Mouse (Mus musculus): ENCODE data around the gene 4930572O03Rik.
"Not testable (repeated sequence)": the region's sequence is repeated elsewhere in the genome, so short reads cannot be mapped to it uniquely, and the experiment has no call there.

The 4930572O03Rik gene

DNA sequence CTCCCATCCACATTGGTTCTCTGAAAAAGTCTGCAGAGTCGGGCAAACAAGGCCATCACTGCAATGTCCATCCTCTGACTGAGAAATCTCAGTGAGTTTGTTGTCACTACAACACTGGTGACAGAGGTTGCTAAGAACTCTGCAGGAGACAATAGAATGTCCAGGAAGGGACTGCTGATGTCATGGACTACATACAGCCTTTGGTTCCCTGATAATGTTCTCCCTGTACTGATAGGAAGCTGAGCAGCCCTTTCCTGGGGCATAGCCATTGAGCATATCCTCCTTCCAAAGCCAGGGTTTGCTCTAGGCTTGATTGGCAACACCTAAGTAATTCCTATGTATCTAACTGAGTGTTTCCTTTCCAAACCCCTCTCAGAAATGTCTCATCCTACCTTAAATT lies at the start of gene 4930572O03Rik:
4930572O03Rik (minus strand) TSS at position 101 of the 400 bp plus-strand sequence.
- not testable (repeated sequence) for DNase-seq (ENCODE audit: low read depth, low spot score)

DNA sequence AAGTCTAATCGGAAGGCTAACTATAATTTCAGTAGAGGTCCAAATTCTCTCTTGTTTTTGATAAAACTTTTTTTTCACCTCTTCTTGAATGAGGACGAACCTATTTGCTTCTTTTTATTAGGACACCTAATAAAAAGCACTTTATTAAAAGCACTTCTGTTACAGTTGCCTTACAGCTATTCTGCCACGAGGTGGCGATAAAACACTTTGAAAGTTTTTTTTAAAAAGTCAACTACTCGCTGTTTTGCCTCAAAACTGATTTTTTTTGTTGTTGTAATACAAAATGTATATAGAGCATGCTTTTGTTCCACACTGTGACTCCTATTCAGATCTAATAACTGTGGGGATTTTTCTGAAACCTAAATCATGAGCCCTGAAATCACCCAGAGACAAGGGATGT lies 46.0 kb upstream of the 4930572O03Rik start:
- not testable (repeated sequence) for DNase-seq (ENCODE audit: low read depth, low spot score)

DNA sequence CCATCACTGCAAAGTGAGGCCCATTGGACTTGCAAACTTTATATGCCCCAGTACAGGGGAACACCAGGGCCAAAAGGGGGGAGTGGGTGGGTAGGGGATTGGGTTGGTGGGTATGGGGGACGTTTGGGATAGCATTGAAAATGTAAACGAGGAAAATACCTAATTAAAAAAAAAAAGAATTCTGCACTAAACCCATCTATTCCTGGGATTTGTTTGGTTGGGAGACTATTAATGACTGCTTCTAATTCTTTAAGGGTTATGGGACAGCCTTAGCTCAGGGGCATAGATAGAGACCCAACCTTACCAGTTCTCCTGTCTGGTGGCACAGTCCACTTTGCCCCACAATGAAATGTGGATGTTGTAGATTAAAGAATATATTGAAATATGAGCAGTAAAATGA lies 40.9 kb upstream of the 4930572O03Rik start:
- not testable (repeated sequence) for DNase-seq (ENCODE audit: low read depth, low spot score)

DNA sequence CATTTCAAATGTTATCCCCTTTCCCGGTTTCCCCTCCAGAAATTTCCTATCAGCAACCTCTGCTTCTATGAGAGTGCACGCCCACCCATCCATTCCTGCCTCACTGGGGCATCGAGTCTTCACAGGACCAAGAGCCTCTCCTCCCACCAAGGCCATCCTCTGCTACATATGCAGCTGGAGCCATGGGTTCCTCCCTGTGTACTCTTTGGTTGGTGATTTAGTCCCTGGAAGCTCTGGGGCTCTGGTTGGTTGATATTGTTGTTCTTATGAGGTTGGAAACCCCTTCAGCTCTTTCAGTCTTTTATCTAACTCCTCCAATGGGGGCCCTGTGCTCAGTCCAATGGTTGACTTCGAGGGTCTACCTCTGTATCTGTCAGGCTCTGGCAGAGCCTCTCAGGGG lies 35.0 kb upstream of the 4930572O03Rik start:
- not testable (repeated sequence) for DNase-seq (ENCODE audit: low read depth, low spot score)

DNA sequence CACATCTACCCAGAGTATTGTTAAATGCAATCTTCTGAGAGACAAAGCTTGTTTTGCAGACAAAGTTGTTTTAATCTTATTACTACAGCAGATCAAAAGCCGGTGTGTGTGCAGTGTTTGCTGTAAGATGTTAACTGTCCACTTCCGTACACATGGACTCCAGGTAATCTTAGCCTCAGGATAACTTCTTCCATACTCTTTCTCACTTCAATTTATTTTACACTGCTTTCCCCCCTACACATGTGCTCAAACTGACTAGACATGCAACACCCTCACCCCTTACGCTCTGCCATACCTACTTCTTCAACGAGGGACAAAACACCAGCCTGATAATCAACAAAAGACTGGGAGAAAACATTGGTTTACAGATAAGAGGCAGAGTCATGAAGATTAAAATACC lies 34.0 kb upstream of the 4930572O03Rik start:
- DNase-seq (ENCODE audit: low read depth, low spot score), result peak; percentile 13

DNA sequence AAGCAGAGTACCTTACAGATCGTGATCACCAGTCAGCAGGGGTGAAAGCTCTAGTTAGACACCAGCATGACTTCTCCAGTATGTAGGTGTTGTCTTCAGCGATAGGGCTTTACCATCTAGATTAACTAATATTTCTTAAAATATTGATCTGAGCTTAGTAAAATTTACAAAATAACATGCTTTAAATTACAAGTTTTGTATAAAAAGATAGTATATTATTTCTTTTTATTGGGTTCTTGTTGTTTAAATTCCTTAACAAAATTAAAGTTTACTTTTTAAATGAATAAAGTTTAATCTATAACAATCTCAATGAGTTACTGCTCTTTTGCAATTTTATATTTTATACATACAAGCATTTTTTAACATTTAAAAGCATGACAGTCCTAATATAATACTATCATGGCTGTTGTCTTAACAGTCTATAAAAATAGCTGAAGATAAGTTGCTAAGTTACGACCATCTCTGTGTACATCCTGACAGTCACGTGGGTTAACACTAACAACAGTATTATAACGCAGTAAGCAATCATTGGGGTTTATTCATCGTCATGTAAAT lies 32.9 kb upstream of the 4930572O03Rik start:
- not testable (repeated sequence) for DNase-seq (ENCODE audit: low read depth, low spot score)

DNA sequence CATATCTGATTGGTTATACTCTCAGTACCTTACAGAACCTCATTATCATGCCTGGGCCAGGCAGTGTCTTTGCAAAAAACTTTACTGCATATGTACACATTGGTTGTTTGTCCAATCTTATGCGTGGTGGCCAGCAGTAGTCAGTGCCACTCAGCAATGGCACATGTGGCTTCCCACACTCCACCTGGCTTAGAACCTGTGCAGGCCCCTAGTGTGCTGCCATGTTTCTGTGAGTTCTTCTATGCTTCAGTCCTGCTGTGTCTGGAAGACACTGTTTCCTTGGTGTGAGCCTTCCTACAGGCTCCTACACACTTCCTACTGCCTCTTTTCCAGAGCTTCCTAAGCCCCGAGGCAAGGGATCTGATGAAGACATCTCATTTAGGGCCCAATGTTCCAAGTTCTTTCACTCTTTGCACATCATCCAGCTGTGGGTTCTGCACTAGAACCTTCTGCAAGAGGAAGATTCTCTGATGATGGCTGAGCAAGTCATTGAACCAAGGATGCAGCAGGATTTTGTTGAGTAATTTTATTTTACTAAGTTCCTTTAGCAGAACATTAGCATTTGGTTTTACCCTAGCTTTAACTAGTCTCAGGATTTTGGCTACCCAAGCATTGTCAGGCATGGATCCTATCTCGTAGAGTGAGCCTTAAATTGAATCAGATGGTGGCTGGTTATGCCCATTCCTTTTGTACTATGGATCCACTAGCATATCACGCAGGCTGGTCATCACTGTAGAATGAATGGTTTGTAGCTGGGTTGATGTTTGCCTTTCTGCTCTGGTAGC lies 32.2 kb upstream of the 4930572O03Rik start:
- DNase-seq (ENCODE audit: low read depth, low spot score), result not testable (repeated sequence)

DNA sequence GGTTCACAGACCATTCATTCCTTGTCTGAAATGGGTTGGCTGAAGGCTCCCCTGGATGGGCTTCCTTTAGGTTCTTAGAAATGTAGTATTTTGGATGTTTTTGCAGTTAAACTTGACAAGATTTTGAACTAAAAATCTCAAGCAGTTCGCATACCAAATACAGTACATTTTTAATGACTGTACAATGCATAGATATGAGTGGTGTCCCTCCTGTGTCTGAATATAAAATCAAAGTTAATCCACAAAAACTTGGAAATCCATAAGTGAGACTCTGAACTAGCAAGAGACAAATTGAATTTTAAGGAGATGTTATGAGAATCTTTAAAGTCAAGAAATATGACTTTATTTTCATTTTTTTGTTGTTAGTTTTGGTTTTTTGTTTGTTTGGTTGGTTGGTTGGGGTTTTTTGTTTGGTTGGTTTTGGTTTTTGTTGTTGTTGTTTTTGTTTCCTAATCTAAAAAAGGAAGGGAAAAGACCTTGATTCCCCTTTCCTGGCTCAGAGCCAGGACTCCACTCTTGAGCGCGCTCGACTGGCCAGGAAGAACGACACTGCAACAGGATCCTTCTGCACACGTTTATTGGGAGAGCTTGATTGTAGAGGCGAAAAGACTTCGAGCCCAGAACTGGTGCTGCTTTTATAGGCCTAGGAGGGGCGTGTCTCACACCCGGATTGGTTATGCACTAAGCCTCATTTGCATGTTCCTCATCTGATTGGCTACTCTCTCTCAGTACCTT lies 24.6 kb upstream of the 4930572O03Rik start:
- DNase-seq (ENCODE audit: low read depth, low spot score), result not testable (repeated sequence)

DNA sequence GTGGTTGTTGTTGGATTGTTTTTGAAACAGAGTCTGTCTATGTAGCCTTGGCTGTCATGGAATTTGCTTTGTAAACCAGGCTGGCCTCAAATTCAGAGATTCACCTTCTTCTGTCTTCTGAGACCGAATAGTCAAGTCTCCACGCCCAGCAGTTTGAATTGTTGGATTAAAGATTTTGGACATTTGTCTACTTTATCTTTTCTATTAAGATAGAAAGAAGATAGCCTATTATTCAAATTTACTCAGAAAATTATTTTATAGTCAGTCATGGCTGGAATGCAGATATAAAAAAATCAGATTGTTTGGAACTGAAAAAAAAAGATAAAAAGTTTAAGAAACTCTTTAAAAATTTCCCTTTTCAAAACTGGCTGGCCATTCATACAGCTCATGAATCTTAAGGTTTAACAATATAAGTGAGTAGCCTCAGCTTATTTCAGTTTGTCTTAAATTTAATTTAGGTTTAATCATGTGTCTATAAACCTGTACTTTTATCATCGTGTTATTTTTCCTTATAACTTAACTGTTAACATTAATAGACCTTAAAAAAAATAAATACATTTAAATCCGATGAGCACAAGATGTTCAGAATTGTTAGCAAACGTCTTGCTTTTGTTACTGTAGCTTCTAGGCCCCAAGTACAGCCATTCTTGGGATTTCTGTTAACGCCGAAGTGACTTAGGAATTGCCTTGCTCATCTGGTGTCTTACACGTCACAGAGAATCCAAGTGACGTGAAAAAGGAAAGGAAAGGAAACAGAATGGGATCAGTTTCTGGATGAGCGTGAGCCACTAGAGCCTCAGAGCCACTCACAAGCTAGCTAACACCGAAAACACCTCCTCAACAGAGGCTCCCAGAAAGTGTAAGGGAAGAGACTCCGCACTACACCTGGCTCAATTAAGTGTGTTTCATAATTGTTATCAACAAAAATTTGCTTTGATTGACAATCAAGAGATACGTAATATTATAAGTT lies 23.4 kb upstream of the 4930572O03Rik start:
- not testable (repeated sequence) for DNase-seq (ENCODE audit: low read depth, low spot score)

DNA sequence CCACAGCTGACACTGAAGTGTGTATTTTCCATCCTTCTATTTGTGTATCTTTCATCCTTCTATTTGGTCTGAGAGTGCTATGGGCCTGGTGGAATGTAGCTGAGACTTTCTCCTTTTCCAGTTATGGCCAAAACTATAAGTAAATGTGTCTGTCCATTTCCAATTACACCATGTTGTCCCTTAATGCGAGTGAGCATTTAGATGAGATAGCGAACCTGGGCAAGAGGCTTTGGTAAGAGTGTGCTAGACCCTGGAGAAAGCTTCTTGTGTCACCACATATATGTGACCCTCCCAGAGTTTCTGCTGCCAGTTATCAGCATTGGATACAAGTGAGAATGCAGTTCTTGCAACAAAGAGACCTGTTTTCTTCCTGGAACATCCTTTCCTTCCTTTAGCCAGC lies 22.0 kb upstream of the 4930572O03Rik start:
- DNase-seq (ENCODE audit: low read depth, low spot score), result not testable (repeated sequence)

DNA sequence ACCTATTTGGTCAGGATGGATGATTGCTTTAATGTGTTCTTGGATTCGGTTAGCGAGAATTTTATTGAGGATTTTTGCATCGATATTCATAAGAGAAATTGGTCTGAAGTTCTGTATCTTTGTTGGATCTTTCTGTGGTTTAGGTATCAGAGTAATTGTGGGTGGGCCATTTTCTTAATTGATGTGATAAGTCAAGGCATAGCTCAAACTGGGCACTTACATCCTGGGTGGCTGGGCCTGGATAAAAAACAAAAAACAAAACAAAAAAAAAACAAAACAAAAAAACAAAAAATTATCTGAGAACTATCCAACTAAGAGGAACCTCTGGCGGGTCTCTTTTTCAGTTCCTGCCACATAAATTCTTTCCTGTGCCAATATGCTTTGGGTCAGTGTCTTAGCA lies 20.9 kb upstream of the 4930572O03Rik start:
- not testable (repeated sequence) for DNase-seq (ENCODE audit: low read depth, low spot score)

DNA sequence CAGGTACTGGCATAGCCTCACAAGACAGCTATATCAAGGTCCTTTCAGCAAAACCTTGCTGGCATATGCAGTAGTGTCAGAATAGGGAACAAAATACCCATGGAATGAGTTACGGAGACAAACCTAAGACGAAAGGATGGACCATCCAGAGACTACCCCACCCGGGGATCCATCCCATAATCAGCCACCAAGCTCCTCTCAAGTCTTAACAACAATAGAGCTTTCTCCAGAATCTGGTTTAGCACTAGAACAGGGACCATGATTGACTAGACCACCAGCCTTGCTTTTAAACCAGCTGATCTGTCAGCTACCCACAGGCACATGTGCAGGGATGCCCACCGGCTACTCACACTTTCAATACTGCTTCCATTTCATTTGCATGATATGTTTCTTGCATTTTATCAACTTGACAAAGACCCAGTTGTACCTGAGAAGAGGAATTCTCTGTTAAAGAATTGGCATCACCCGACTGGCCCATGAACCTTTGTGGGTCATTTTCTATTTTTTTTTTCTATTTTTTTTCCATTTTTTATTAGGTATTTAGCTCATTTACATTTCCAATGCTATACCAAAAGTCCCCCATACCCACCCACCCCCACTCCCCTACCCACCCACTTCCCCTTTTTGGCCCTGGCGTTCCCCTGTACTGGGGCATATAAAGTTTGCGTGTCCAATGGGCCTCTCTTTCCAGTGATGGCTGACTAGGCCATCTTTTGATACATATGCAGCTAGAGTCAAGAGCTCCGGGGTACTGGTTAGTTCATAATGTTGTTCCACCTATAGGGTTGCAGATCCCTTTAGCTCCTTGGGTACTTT lies 17.8 kb upstream of the 4930572O03Rik start:
- not testable (repeated sequence) for DNase-seq (ENCODE audit: low read depth, low spot score)

DNA sequence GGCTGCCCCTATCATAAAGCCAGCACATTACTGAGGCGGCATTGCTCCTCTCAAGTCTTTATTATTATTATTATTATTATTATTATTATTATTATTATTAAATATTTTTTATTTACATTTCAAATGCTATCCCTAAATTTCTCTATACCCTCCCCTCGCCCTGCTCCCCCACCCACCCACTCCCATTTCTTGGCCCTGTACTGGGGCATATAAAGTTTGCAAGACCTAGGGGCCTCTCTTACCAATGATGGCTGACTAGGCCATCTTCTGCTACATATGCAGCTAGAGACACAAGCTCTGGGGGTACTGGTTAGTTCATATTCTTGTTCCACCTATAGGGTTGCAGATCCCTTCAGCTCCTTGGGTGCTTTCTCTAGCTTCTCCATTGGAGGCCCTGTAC lies 17.1 kb upstream of the 4930572O03Rik start:
- DNase-seq (ENCODE audit: low read depth, low spot score), result not testable (repeated sequence)

DNA sequence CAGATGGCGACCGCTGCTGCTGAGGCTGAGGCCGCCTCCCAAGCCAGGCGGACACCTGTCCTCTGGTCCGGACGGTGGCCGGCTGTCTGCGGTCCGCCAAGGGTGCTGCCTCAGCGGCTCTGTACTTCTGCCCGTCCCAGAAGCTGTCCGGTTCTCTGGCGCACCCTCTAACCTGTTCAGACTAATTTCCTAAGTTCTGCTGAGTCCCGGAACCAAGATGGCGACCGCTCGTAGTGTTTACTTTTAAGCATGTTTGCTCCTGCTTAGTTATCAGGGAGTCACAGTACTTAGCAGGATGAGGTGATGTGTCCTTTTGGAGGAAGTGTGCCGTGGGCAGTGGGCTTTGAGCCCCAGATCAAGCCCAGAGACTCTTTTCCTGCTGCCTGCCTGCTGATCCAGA lies 13.9 kb upstream of the 4930572O03Rik start:
- DNase-seq (ENCODE audit: low read depth, low spot score), result peak; percentile 53

DNA sequence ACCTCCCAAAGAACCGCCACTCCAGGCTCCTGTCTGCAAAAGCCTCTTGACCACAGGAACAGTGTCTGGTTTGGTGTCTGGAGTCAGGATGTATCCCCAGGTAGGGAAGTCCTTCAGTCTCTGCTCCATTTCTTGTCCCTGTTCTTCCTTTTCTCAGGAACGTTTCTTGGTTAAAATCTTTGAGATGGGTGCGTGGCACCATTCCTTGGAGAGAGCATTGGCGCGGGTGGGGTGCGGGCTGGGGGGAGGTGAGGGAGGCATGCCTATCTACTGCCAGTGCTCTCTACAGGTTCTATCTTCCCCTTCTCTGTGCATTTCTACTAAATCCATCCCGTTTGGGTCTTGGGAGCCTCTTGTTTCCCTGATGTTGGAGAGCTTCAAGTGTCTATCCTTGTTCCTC lies 7.0 kb upstream of the 4930572O03Rik start:
- DNase-seq (ENCODE audit: low read depth, low spot score), result not testable (repeated sequence)

DNA sequence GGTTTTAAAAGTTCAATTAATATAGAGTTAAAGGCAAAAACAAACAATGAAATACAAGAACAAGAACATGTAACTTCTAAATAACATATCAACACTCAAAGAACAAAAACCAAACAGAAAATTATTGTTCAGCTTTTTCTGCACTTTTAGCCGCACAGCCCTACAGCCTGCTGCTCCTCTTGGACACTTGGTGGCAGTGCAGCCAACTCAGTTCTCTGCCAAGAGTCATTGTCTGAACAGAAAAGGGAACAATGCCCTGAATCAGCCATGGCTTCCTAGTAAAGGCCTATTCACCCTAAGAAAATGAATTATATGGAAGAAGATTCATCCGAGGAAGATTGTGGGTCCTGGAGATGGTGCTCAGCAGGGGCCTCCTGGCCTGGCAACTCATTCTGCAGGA lies 4.5 kb downstream of the 4930572O03Rik start:
- DNase-seq (ENCODE audit: low read depth, low spot score), result not testable (repeated sequence)

DNA sequence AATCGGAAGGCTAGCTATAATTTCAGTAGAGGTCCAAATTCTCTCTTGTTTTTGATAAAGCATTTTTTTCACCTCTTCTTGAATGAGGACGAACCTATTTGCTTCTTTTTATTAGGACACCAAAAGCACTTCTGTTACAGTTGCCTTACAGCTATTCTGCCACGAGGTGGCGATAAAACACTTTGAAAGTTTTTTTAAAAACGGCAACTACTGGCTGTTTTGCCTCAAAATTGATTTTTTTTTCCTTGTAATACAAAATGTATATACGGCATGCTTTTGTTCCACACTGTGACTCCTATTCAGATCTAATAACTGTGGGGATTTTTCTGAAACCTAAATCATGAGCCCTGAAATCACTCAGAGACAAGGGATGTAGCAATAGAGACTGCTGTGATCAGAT lies 11.2 kb downstream of the 4930572O03Rik start:
- not testable (repeated sequence) for DNase-seq (ENCODE audit: low read depth, low spot score)

DNA sequence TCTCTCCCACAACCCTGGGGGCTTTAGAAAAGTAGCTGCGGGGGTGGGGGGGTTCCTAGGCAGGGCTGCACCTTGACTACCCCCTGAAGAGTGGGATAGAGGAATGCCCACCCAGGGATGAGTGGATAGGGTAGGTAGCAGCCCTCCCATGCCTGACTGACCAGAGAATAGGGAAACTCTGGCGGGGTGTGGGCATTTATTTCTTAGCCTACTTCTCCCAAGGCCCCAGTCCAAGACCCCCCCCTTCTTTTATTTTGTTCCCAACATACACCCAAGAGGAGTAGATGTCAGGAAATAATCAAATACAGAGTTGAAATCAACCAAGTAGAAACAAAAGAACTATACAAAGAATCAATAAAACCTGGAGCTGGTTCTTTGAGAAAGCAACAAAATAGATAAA lies 19.2 kb downstream of the 4930572O03Rik start:
- DNase-seq (ENCODE audit: low read depth, low spot score), result not testable (repeated sequence)

DNA sequence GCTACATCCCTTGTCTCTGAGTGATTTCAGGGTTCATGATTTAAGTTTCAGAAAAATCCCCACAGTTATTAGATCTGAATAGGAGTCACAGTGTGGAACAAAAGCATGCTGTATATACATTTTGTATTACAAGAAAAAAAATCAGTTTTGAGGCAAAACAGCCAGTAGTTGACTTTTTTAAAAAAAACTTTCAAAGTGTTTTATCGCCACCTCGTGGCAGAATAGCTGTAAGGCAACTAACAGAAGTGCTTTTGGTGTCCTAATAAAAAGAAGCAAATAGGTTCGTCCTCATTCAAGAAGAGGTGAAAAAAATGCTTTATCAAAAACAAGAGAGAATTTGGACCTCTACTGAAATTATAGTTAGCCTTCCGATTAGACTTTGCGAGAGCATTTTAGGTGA lies 26.8 kb downstream of the 4930572O03Rik start:
- not testable (repeated sequence) for DNase-seq (ENCODE audit: low read depth, low spot score)

DNA sequence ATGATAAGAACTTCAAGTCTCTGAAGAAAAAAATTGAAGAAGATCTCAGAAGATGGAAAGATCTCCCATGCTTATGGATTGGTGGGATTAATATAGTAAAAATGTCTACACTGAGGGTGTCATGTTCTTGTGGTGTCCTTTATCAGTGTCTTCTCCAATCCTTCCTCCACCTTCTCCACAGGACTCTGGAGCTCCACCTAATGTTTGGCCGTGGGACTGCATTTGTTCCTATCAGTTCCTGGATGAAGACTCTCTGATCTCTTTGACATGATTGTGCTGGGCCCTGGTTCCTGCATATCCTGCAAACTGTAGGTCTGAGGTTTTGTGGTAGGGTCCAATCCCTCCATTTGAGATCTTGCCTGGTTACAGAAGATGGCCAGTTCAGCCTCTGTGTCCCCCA lies 28.7 kb downstream of the 4930572O03Rik start:
- DNase-seq (ENCODE audit: low read depth, low spot score), result not testable (repeated sequence)
